Mouse (Mus musculus) lung, embryonic 15.5 days (tissue): Measurements from ENCODE around the gene Retsat. TPM values are rescaled to one million over a fixed set of nuclear protein-coding genes. Genes with fewer than 3 reads are reported as not detected.

Experiments used
- ATAC-seq: fragments of 200-750 bp; cut with Nextera tagmentation; 2 replicates; pipeline ENCODE4 v1.8.0; 2017; ENCODE audit warnings: moderate number of reproducible peaks, borderline replicate concordance; ENCODE audit not compliant: low FRiP score, low TSS enrichment; ENCODE audit errors: extremely low read depth
- H3K27ac ChIP-seq: fragments of 300-500 bp; sonication (generic); 2 replicates; pipeline ENCODE4 v1.5.1; 2015; ENCODE audit warnings: moderate library complexity, mild to moderate bottlenecking, inconsistent platforms
- H3K27me3 ChIP-seq: fragments of 300-500 bp; sonication (generic); 2 replicates; pipeline ENCODE4 v1.6.1; 2015; ENCODE audit warnings: inconsistent platforms
- H3K36me3 ChIP-seq: fragments of 300-500 bp; sonication (generic); 2 replicates; pipeline ENCODE4 v1.6.1; 2015; ENCODE audit warnings: inconsistent platforms
- H3K4me1 ChIP-seq: fragments of 300-500 bp; sonication (generic); 2 replicates; pipeline ENCODE4 v1.6.1; 2015; ENCODE audit warnings: inconsistent platforms
- H3K4me2 ChIP-seq: fragments of 300-500 bp; sonication (generic); 2 replicates; pipeline ENCODE4 v1.6.1; 2015; ENCODE audit warnings: inconsistent platforms, mild to moderate bottlenecking, moderate library complexity
- H3K4me3 ChIP-seq: fragments of 300-500 bp; sonication (generic); 2 replicates; pipeline ENCODE4 v1.5.1; 2015; ENCODE audit warnings: mild to moderate bottlenecking, inconsistent platforms
- H3K9ac ChIP-seq: fragments of 300-500 bp; sonication (generic); 2 replicates; pipeline ENCODE4 v1.6.1; 2015; ENCODE audit warnings: inconsistent platforms
- H3K9me3 ChIP-seq: fragments of 300-500 bp; sonication (generic); 2 replicates; pipeline ENCODE4 v1.6.1; 2016; ENCODE audit warnings: inconsistent platforms
- WGBS: fragments of 180-500 bp; shearing (Covaris S2); methylation state at CpG from one replicate; pipeline ENCODE4 v1.1.7; 2015; 5-methylcytosine and 5-hydroxymethylcytosine counted together
- polyA plus RNA-seq: library from polyadenylated mRNA; unstranded; fragments of >200 nt; fragmentation: Nextera tagmentation; extraction: Ambion mirVana; gene quantifications from 2 replicates; pipeline ENCODE4 v1.2.1, GENCODE M21; 2015

Retsat gene
- polyA plus RNA-seq, 1 experiment from 2014 or later: 18.8 TPM

DNA sequence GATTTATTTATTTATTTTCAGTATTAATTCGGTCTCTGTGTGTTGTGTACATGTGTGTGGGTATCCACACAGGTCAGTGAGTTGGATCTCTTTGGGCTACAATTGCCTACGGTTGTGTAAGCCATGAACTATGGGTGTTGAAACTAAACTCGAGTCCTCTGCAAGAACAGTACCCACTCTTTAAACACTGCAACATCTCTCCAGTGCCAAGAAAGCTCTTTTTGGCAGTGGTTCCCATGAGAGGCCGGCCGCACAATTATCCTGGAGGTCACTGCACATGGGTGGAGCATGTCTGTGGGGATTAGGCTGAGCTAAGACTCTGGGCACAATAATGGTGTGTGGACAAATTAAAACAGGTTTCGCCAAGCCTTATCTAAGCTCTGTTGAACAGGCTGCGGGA is 55.1 kb downstream of the Retsat start:
- no peaks in the 10 kb centered on the region for H3K27me3 ChIP-seq
- ATAC-seq: 0 out of 2 replicates have a peak, but pooled peaks have one; percentile 15
- H3K4me3 ChIP-seq: no peak overlapping the region
- H3K4me1 ChIP-seq: peaks cover 56% of the 10 kb centered on the region
- WGBS: 42% methylated on average over 7 of the region's 7 CpGs
- no peak overlapping the region for H3K4me2 ChIP-seq
- H3K9me3 ChIP-seq: no peaks in the 10 kb centered on the region
- no peaks in the 10 kb centered on the region for H3K36me3 ChIP-seq
- peak overlapping the region; percentile 86 for H3K27ac ChIP-seq
- H3K9ac ChIP-seq: no peak overlapping the region

DNA sequence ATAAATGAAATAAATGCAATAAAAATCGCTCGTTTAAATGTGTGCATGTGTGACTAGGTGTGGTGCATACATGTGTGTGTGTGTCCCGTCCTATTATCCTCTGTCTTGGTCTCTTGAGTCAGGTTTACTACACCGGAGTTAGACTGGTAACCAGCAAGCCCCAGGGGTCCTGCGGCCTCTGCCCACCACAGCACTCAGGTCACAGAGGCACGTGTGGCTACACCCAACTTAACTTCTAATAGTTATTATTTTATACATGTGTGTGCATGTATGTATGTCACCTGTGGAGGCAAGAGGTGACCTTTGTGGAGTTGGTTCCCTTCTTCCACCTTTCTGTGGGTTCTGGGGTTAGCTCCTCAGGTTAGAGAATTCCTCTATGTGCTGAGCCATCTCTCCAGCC is 56.1 kb downstream of the Retsat start:
- Histone ChIP-seq H3K4me1 (peaks cover 59% of the 10 kb centered on the region), H3K4me3 (no peak overlapping the region), H3K27me3 (no peaks in the 10 kb centered on the region), H3K9me3 (no peaks in the 10 kb centered on the region), H3K36me3 (no peaks in the 10 kb centered on the region), H3K27ac (peak overlapping the region; percentile 86), H3K4me2 (no peak overlapping the region), H3K9ac (no peak overlapping the region)
- 92% methylated on average over 6 of the region's 6 CpGs for WGBS
- ATAC-seq: no peak

DNA sequence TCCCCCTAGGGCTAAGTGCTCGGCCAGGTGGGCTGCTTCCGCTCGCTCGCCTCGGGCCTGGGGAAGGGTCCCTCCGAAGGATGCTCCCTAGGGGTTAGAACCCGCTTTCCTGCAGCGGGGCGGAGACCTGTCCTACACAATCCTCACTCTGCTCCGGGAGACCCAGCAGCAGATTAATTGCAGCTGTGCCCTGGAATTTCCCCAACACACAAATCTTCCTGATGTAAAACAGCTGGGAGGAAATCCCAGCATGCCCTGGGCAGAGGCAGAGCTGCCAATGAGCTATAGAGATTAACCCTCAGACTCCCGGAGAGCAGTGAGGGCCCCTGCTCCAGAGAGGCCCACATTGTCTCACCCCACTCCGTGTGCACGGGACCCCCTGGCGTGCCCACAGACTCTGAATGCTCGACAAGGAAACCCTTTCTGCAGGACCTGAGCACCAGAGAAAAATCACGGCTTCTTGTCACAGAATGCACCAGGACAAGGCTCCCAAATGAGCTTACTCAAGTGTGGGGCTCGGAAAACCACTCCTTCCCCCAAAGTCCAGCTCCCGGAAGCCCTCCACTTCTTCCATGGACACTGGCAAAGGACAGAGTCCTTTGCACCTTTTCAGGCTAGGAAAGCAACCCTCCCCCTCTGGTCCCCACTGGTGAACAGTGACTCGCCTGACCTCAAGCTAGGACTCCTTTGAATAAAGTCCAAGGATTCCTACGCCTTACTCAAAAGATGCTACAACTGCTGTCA is 57.2 kb downstream of the Retsat start:
- H3K4me1 ChIP-seq: peaks cover 65% of the 10 kb centered on the region
- H3K4me3 ChIP-seq: peak overlapping the region; percentile 27
- H3K9ac ChIP-seq: no peak overlapping the region
- H3K4me2 ChIP-seq: peak overlapping the region; percentile 53
- peak; percentile 86 for ATAC-seq
- peak overlapping the region; percentile 86 for H3K27ac ChIP-seq
- H3K9me3 ChIP-seq: no peaks in the 10 kb centered on the region
- no peaks in the 10 kb centered on the region for H3K27me3 ChIP-seq
- no peaks in the 10 kb centered on the region for H3K36me3 ChIP-seq
- WGBS: 23% methylated on average over 20 of the region's 20 CpGs

DNA sequence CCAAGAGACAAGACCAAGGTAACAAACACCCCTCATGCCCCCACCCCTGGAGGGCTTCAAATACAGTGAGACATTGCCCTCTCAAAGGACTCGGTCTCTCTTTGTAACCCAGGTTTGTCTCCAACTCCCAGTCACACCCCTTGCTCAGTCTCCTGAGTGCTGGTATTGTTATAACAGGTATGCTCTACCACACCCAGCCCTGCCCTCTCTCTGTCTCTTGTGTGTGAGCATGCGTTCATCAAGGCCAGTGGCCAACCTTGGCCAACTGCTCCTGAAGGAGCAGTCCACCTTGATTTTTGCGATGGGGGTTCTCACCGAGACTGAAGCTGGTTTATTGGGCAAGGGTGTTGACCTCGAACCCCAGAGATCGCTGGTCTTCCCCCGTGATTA is 57.8 kb downstream of the Retsat start:
- no peak for ATAC-seq
- WGBS: 80% methylated on average over 7 of the region's 7 CpGs
- Histone ChIP-seq H3K9me3 (no peaks in the 10 kb centered on the region), H3K4me2 (peak overlapping the region; percentile 53), H3K4me3 (no peak overlapping the region), H3K27me3 (no peaks in the 10 kb centered on the region), H3K36me3 (no peaks in the 10 kb centered on the region), H3K4me1 (peaks cover 65% of the 10 kb centered on the region), H3K27ac (peak overlapping the region; percentile 86), H3K9ac (no peak overlapping the region)

DNA sequence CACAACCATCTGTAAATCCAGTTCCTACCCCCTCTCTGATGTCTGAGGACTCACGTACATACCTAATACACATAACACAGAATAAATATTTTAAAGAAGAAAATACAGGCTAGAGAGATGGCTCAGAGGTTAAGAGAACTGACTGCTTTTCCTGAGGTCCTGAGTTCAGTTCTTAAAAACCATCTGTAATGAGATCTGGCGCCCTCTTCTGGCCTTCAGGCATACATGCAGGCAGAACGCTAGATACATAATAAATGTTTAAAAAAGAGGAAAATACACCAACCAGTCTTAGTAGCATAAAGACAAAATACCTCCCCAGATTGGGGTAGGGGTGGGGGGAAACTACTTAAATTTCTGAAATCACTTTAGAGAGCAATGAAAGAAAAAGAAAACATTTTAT is 59.7 kb downstream of the Retsat start:
- H3K27me3 ChIP-seq: no peaks in the 10 kb centered on the region

More for the DNA sequence above, 59.7 kb downstream of the Retsat start:
- H3K4me3 ChIP-seq: no peak overlapping the region
- no peak overlapping the region for H3K27ac ChIP-seq
- no peak overlapping the region for H3K9ac ChIP-seq
- peaks cover 76% of the 10 kb centered on the region for H3K4me1 ChIP-seq
- no peaks in the 10 kb centered on the region for H3K36me3 ChIP-seq
- no peak for ATAC-seq
- H3K9me3 ChIP-seq: no peaks in the 10 kb centered on the region
- no peak overlapping the region for H3K4me2 ChIP-seq
- 59% methylated on average over 3 of the region's 3 CpGs for WGBS

Other genes with a start within 250 kb of the Retsat start
- gene Tmem150a, start 243.0 kb upstream of the Retsat start, polyA plus RNA-seq: 12.1 and 12.2 TPM in 2 replicates
- 130 and 137 TPM in 2 replicates for gene Rnf181, start 231.5 kb upstream of the Retsat start, polyA plus RNA-seq
- gene Vamp5, start 218.0 kb upstream of the Retsat start, polyA plus RNA-seq: 34.5 and 37.5 TPM in 2 replicates
- 179 and 194 TPM in 2 replicates for gene Vamp8, start 207.8 kb upstream of the Retsat start, polyA plus RNA-seq
- gene Ggcx, start 184.2 kb upstream of the Retsat start, polyA plus RNA-seq: 36.5 and 40.0 TPM in 2 replicates
- 333 and 355 TPM in 2 replicates for gene Mat2a, start 158.9 kb upstream of the Retsat start, polyA plus RNA-seq
- gene Sh2d6, start 76.8 kb upstream of the Retsat start, polyA plus RNA-seq: not detected in 2 replicates
- 54.2 and 57.9 TPM in 2 replicates for gene Capg, start 54.1 kb upstream of the Retsat start, polyA plus RNA-seq
- gene Elmod3, start 62 bp upstream of the Retsat start, polyA plus RNA-seq: 16.2 and 17.7 TPM in 2 replicates
- 40.2 and 43.4 TPM in 2 replicates for gene Tgoln1, start 18.5 kb downstream of the Retsat start, polyA plus RNA-seq
- gene Tcf7l1, start 190.8 kb downstream of the Retsat start, polyA plus RNA-seq: 31.5 and 33.8 TPM in 2 replicates